Mouse (Mus musculus) gastrocnemius, adult 2 months (tissue): ENCODE results near the gene Thbs1. TPM values are rescaled to one million over a fixed set of nuclear protein-coding genes. Genes with fewer than 3 reads are reported as not detected.

Source experiments
- DNase-seq: peaks from one replicate; pipeline ENCODE4 v3.0.0; 2022
- H3K27ac ChIP-seq: fragments of 200-600 bp; 2 replicates; pipeline ENCODE4 v1.8.1; 2022; ENCODE audit warnings: mild to moderate bottlenecking
- H3K4me3 ChIP-seq: fragments of 200-600 bp; 2 replicates; pipeline ENCODE4 v1.8.1; 2022; ENCODE audit warnings: mild to moderate bottlenecking, moderate library complexity
- CTCF ChIP-seq: fragments of 200-600 bp; IDR thresholded peaks from 2 replicates; pipeline ENCODE4 v1.8.1; 2022; ENCODE audit warnings: antibody characterized with exemption, mild to moderate bottlenecking, moderate library complexity
- intact Hi-C: fragments of 180-260 bp; cut with DNase I; formaldehyde crosslinking; loops from one replicate; pipeline ENCODE4 v1.15.1; 2025
- total RNA-seq, 2 experiments: library from RNA; stranded (reverse); gene quantifications; 2 replicates each; pipeline ENCODE4 v1.2.3; 2021

Gene Thbs1
- total RNA-seq, 2 experiments from 2014 or later, result 6.1 to 19.3 TPM

- peak overlapping the region; percentile 54 for H3K27ac ChIP-seq
- intact Hi-C loops, result no loop called here
- no peak for TF ChIP-seq CTCF
- H3K4me3 ChIP-seq, result no peak overlapping the region
- no peak for DNase-seq
Measured at GRCm38 (mm10) chr2:118087044-118087726, 24.5 kb upstream of the Thbs1 start.

DNA sequence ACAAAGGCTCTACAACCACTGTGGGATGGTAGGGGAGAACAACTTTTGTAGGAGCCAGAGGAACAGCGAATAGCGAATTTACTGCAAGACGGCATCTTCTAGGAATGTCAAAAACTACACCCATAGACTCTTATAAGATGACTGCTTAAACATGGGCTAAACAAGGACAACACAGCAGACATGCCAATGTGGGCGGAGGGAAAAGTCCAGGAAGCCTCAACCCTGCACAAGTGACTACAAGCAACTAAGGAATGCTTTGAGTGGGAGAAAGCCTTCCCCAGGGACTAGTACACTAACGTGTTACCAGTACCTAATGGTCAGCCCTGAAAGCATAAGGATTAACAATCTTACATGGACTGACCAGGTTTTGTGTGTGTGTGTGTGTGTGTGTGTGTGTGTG, 20.4 kb upstream of the Thbs1 start:
- DNase-seq, result no peak
- no peak for TF ChIP-seq CTCF
- H3K4me3 ChIP-seq, result no peak overlapping the region
- H3K27ac ChIP-seq, result no peak overlapping the region
- intact Hi-C loops, result no loop called here

- no peak overlapping the region for H3K4me3 ChIP-seq
- TF ChIP-seq CTCF, result no peak
- no peak for DNase-seq
- intact Hi-C loops, result no loop called here
- no peak overlapping the region for H3K27ac ChIP-seq
Measured at GRCm38 (mm10) chr2:118099104-118099503, 12.6 kb upstream of the Thbs1 start.

DNA sequence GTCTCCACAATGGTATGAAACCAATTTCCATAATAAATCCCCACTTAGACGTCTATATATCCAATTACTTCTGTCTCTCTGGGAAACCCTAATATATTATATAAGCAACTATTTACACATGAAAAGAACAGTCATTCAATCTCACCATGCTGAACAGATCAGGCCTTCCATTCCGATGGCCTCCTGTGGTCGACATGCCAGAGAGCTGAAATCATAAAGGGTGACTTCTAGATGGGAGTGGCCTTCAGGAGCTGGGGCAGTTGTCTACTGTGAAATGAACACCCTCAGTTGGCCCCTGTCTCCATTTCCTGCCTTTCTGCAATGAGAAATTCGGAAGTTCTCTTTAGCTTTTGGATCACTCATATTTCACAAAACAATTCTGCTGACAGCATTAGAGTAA, 9.5 kb upstream of the Thbs1 start:
- Histone ChIP-seq H3K27ac (no peak overlapping the region), H3K4me3 (no peak overlapping the region)
- TF ChIP-seq CTCF, result no peak
- no peak for DNase-seq
- intact Hi-C loops, result no loop called here

DNA sequence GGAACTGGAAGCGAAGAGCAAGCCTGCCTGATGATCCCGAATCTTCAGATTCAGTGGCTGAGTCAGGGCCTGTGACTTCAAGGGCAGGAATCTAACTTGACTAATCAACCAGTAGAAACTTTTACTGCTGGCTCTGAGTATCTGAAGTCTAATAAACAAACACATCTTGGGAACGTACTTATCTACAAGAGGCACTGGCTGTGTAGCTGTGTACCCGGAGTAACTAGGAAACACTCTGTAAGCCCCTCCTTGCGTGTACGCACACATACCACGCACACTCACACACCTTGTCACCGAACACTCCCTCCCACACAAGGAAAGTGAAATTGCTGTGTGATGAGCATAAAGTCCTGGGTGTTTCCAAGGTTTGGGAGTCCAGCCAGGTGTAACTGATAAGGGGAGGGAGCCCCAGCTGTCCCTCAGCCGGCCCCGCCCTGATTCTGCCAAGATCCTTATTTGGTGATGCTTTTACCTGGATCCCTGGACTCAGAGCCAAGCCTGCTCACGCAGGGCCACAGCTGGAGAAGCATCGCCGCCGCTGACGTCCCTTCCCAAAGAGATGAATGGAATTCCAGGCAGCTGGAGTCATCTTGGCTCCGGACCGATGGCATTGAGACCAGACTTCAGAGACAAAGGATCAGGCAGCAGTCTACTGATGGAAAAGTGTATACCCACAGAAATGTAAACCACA, 1.3 kb upstream of the Thbs1 start:
- no peak for TF ChIP-seq CTCF
- peak overlapping the region; percentile 86 for H3K27ac ChIP-seq
- DNase-seq, result peak; percentile 60
- intact Hi-C loops, result loop anchor here (2.0 kb wide), 1 partner anchor 330 kb away; no protein-coding TSS in a partner anchor
- peak overlapping the region; percentile 78 for H3K4me3 ChIP-seq

DNA sequence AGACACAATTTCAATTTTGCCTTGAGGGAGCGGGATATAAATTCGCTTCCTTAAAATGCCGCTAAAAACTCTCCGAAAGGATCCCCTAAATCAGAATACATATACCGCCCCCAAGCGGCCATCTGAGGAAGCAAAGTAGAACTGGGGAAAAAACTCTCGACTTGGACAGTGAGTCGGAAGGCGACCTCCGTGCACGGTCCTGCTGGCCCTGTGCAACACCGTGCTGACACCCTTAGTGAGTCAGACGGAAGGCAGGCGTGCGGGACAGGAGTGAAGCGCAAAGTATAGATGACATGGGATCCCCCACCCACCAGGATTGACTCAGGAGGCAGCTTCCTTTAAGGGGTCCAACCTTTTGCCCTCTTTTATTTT, 574 bp upstream of the Thbs1 start:
- DNase-seq, result peak; percentile 86
- H3K27ac ChIP-seq, result peak overlapping the region; percentile 86
- peak; percentile 93 for TF ChIP-seq CTCF
- intact Hi-C loops, result loop anchor here (1.0 to 2.0 kb wide), 2 partner anchors 330 to 570 kb away; no protein-coding TSS in a partner anchor
- H3K4me3 ChIP-seq, result peak overlapping the region; percentile 78

DNA sequence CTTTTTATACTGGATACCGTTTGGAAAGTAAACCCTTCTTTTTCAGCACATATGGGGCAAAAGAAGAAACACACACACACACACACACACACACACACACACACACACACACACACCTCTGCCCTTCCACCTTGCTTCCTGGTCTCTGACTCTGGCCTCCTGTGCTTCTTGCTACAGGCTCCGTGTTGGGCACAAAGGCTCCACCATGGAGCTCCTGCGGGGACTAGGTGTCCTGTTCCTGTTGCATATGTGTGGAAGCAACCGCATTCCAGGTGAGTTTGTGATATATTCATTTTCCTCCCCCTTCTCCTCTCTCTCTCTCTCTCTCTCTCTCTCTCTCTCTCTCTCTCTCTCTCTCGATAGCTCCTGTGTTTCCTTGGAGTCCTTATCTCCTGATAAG, 762 bp downstream of the Thbs1 start:
- no peak for DNase-seq
- TF ChIP-seq CTCF, result no peak
- peak overlapping the region; percentile 24 for H3K27ac ChIP-seq
- H3K4me3 ChIP-seq, result peak overlapping the region; percentile 78
- intact Hi-C loops, result no loop called here

DNA sequence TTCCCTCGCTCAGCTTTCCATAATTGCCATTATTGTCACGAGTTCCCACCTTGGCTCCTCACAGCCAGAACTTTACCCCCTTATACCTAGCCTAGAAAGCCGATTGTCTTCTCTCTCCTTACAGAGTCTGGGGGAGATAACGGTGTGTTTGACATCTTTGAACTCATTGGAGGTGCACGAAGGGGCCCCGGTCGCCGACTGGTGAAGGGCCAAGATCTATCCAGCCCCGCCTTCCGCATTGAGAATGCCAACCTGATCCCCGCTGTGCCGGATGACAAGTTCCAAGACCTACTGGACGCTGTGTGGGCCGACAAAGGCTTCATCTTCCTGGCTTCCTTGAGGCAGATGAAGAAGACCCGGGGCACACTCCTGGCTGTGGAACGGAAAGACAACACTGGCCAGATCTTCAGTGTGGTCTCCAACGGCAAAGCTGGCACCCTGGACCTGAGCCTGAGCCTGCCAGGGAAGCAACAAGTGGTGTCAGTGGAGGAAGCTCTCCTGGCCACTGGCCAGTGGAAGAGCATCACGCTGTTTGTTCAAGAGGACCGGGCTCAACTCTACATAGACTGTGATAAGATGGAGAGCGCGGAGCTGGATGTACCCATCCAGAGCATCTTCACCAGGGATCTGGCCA, 1.3 kb downstream of the Thbs1 start:
- peak overlapping the region; percentile 78 for H3K4me3 ChIP-seq
- peak overlapping the region; percentile 24 for H3K27ac ChIP-seq
- DNase-seq, result peak; percentile 20
- intact Hi-C loops, result no loop called here
- no peak for TF ChIP-seq CTCF

- Histone ChIP-seq H3K4me3 (peak overlapping the region; percentile 78), H3K27ac (no peak overlapping the region)
- intact Hi-C loops, result no loop called here
- TF ChIP-seq CTCF, result peak; percentile 24; the same call in 1 of the 2 replicates
- DNase-seq, result peak; percentile 29
Measured at GRCm38 (mm10) chr2:118113808-118114524, 2.3 kb downstream of the Thbs1 start.

DNA sequence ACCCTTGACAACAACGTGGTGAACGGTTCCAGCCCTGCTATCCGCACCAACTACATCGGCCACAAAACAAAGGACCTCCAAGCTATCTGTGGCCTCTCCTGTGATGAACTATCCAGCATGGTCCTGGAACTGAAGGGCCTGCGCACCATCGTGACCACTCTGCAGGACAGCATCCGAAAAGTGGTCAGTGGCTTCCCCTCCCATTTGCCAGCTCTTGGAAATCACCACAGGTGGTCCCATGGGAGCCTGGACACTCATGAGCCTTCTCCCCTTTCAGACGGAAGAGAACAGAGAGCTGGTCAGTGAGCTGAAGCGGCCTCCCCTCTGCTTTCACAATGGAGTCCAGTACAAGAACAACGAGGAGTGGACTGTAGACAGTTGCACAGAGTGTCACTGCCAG, 3.0 kb downstream of the Thbs1 start:
- intact Hi-C loops, result no loop called here
- Histone ChIP-seq H3K27ac (no peak overlapping the region), H3K4me3 (peak overlapping the region; percentile 78)
- TF ChIP-seq CTCF, result no peak
- no peak for DNase-seq

DNA sequence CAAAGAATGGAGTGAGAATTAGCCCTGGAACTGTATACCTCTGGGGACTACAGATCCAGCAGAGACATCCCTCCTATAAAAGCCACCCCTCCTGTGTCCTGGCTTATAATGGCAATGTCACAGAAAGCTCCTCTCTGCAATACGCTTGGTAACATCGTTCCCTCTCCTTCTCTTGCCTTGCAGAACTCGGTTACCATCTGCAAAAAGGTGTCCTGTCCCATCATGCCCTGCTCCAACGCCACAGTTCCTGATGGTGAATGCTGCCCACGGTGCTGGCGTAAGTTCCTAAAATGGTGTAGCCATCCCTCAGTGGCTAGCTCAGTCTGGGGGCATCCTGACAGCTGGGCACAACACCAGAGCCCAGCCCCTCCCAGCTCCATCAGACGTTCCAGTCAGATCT, 4.0 kb downstream of the Thbs1 start:
- no peak for TF ChIP-seq CTCF
- intact Hi-C loops, result no loop called here
- no peak overlapping the region for H3K27ac ChIP-seq
- DNase-seq, result no peak
- H3K4me3 ChIP-seq, result peak overlapping the region; percentile 78

GRCm38 (mm10) chr2:118116180-118116579, 4.5 kb downstream of the Thbs1 start:
- intact Hi-C loops, result no loop called here
- no peak for TF ChIP-seq CTCF
- Histone ChIP-seq H3K27ac (no peak overlapping the region), H3K4me3 (peak overlapping the region; percentile 78; the same call in 1 of the 2 replicates)
- no peak for DNase-seq

- TF ChIP-seq CTCF, result no peak
- DNase-seq, result no peak
- no peak overlapping the region for H3K27ac ChIP-seq
- intact Hi-C loops, result no loop called here
- H3K4me3 ChIP-seq, result no peak overlapping the region
Measured at GRCm38 (mm10) chr2:118116754-118117290, 5.1 kb downstream of the Thbs1 start.
